Mouse (Mus musculus): ENCODE data around the gene Nifk.

DNA sequence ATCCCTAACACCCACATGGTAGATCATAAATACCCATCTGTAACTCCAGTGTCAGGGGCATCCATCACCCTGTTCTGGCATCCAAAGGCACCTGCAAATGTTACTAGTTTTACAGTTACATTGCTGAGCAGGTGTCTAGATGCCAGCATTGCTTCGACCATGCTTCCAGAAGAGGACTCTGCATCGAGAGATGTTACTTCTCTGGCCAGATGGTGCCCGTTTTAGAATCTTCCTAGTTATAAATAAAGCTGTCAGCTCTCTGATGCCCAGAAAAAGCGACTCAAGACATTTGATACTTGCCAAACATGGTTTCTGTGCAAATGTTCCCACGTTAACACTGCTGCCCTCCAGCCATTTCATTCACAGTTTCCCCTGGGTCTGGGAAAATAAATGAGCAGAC lies 16.3 kb downstream of the Nifk start:
- TF ChIP-seq CTCF (IDR thresholded peaks at IDR 0.05; ENCODE audit: extremely low read depth, insufficient read depth, insufficient read length, insufficient replicate concordance): no peak
- no peak for TF ChIP-seq POLR2A (IDR thresholded peaks at IDR 0.05; ENCODE audit: low read depth, low read length)

Measured in spleen, adult 2 months (tissue).